Mouse (Mus musculus): ENCODE measurements at regions not wholly inside any gene's neighbourhood (a gene's known extent, or its start where the extent isn't known, plus 50 kb on each side); places are given as distances from the start of the nearest gene placed in this dataset.

DNA sequence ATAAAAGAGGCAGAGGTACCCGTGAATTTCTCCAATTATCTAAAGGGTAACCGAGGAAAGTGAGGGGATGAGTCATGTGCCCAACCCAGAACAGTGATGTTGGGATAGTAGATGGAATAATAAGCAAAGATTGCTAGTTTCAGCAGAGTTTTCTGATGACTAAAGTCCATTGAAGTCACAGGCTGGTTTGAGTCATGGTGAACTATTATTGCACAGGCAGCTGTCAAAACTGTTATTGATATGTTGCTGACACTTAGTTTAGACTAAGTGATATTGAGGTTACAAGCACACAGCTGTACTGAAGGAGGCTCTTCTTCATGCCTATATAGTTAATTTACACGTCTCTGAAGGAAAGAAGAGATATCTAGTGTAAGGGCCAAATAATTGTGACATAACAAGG is 200.4 kb downstream of the Alx1 start:
- TF ChIP-seq POLR2A (IDR thresholded peaks at IDR 0.05; ENCODE audit: low read depth, low read length) (no peak), CTCF (IDR thresholded peaks at IDR 0.05; ENCODE audit: borderline replicate concordance, insufficient read depth, low read length) (no peak)

All from embryonic fibroblast, embryonic 13.5 days (primary cell).